Mouse (Mus musculus) cerebellum, adult 9-10 months (tissue): ENCODE measurements around the gene Ankrd11.

ENCODE experiments used
- DNase-seq: peaks from one replicate; pipeline ENCODE4 v3.0.0; 2022

Gene Ankrd11

DNA sequence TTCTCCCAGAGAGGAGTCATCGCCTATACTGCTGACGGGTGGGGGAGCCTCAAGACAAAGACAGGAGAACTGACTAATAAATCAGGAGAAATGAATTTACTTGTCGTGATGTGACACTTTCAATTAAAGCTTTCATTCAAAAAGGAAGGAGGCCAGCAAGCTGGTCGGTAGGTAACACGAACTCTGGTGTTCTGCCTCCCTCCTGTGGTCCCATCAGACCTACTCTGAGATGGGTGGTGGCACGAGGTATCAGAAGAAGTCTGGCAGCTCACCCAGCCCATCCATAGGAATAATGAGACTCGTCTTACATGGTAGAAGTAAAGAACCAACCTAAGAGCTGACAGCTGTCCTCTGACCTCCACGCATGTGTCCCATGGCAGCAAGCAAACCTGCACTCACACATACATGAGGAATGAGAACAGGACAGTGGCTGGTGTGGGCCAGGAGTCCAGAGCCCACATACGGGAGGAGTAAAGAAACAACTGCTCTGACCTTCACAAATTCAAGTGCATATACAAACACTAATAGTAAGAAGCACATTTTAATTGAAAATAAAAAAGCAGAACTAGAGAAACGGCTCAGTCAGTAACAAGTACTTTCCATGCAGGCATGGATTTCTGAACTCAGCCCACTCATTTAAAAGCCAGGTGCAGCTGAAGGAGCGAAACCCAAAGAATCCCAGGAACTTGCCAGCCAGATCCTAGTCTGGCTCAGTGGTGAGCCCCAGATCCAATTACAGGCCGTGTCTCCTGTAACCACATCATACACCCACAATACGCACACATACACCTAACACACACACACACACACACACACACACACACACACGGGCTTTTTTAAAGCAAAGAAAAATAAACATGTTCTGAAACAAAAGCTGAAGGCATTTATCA, 37.8 kb downstream of the Ankrd11 start:
- no peak for DNase-seq

DNA sequence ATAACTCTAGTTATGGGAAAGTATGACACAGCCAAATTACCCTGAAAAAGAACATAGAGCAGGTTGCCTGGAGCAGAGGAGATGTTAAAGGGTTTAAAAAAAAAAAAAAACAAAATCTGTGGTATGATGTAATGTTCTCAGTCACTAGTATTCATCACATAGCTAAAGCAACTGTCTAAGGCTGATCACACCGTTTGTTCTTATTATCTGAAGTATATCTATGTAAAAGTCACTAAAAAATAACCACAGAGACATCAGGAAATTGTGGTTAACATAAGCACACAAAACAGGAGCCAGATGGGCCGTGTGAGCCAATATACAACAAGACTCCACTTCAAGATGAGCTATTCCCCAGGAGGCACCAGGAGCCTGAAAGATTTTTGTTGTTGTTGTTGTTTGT, 41.8 kb downstream of the Ankrd11 start:
- DNase-seq, result no peak

DNA sequence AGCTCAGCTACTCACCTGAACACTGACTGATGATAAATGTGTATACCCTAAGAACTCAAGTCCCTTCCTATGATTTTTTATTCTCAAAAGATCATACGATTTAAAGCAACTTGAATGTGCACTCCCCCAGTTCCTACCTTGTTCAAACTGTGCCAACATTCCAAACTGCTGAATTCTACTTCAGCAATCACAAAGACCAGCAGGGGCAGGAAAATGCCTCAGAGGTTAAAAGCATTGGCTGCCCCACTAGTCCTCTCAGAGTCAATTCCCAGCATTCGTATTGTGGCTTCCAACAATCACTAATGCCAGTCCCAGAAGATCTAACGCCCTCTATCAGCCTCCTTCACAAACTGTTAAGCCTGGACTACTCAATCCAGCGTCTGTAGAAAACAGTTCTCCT, 44.1 kb downstream of the Ankrd11 start:
- no peak for DNase-seq

DNA sequence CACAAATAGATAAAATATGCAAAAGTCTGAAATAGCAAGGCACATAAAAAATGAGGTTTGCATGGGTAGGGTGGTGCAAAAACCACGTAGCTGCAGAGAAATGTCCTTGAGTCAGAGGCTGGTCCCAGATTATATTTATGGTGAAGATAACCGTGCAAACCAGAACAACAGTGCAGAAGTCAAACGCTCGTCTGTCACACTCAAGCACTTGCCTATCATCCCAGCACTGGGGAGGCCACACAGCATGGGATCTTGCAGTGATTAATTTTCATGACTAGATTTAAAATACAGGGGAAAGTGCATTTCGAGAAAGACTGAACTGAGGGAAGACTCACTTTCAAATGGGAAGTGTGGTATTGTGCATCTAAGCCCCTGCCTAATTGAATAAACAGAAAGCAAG, 48.3 kb downstream of the Ankrd11 start:
- no peak for DNase-seq

DNA sequence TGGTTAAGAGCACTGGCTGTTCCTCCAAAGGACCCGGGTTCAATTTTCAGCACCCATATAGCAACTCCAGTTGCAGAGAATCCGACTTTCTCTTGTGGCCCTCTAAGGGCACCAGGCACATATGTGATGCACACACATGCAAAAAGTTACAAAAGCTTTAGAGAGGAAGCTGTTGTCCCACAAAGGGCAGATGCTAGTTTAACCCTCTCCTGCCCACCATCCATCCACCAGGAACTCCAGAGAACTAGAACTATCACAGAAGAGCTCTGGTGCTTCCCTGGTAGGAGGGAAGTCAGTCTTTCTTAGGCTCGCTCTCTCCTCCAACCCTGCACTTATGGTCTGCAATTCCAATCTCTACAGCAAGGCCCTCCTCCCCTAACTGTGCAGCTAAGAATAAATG, 49.0 kb downstream of the Ankrd11 start:
- no peak for DNase-seq

DNA sequence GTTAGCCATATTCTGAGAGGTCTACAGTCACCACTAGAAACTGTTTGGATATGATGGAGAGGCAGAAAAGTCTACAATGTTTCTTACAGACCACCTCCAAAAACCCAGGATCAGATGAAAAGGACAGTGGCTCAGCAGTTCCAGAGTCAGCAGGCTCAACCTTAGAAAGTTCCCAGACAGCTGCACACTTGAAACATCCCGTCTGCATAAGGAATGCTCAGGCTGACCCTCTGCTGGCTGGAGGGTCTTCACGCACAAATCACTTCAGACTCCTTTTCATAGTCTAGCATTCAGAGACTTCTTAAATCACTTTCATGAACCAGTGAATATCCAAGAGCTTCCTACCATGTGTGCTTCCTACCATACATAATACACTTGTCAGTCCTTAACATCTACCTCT, 49.8 kb downstream of the Ankrd11 start:
- no peak for DNase-seq

DNA sequence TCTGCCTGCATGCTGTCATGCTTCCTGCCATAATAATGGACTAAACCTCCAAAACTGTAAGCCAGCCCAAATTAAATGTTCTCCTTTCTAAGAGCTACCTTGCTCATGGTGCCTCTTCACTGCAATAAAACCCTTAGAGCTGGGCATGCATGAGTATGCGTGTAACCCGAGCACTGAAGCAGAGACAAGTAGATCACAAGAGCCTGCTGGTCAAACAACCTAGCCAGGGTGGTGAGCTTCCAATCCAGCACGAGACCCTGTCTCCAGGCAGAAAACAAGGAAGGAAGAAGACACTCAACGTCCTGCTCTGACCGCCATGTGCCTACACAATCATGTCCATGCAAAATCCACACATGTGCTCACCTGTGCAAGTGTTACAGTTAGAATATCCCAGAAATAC, 50.7 kb downstream of the Ankrd11 start:
- DNase-seq, result no peak

DNA sequence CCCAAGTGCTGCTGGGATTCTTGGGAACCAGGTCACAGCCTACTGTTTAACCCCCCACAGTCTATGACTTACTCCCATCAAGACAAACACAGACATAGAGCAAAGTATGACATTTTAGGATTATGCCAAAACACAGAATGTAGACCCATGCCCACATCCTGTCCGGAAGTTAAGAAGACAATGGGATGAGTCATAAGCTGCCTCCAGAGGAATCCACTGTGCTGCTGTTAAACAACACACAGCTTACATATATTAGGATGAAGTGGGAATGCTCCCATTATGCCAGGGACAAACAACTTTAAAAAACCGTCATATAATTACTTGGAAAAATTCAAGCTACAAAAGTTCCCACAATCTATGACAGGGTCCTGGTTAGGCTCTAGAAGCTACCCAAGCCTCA, 52.1 kb downstream of the Ankrd11 start:
- DNase-seq, result no peak

DNA sequence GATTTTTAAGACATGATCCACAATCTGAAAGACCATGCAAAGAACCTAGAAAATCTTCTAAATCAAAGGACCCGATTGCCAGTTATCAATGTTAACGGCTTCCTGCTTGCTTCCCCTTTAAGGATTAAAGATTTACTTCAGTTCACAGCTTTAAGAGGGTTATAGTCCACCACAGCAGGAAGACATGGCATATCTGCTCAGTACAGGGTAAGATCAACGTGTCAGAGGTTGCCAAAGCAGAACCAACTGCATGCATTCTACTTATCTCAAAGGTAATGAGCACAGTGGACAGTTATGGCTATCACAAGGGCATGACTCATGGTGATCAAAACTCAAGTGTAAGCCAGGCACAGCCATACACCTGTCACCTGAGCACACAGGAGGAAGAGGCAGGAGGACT, 53.1 kb downstream of the Ankrd11 start:
- DNase-seq, result no peak

DNA sequence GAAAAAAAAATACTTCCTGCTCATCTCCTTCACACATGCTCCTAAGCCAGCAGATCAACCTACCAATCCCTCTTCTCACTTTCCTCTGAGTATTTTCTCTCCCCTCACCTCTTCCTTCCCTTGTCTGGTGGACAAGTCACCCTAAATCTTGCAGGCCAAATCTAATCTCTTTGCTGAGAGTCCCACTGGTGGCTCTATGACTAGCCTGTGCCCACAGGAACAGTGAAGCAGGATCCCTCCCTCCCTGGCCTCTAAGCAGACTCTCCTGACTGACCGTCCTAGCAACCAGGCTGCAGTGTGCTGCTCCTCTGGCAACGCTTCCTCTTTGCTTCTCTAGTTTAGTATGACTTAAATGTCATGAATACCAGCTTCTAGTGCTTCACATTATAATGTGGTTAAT, 54.8 kb downstream of the Ankrd11 start:
- DNase-seq, result no peak

DNA sequence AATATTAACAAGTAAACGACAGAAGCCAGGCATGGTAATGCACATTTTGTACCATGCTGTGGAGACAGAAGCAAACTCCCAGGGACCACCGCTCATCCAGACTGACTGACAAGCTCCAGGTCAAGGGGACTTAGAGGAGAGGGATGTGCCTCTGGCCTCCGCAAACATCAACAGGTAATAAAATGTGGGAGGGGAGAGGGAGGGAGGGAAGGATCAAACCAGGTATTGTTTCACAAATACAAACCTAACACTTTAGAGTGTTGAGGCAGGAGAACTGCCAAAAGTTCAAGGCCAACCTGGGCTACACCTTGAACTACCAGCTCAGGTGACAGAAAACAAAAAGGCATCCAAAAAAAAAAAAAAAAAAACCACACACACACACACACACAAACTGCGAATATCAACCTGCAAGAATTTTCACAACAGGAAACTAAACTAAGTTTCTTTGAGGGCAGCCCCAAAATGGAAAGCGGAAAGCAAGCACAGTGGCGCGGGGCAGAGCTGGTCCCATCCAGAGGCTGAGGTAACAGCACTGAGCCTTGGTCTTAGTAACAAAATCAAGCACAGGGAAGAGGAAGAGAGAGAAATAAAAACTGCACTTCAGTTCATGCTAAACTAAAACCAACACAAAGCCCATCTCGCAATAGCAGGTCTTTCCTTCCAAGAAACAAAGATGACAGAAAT, 55.4 kb downstream of the Ankrd11 start:
- DNase-seq, result no peak

DNA sequence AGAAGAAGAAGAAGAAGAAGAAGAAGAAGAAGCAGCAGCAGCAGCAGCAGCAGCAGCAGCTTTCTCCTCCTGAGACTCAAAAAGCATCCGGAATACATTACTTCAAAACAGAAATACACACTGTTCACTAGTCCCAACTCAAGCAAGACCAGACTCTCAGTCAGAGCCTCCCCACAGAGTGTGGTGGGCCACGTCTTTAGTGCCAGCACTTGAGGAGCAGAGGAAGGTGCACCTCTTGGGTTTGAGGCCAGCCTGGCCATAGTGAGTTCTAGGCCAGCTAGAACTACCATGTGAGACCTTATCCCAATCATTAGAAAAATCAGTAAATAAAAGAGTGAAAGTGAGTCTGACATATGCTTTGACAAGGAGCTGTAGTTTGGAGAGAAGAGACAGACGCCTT, 57.9 kb downstream of the Ankrd11 start:
- DNase-seq, result no peak

DNA sequence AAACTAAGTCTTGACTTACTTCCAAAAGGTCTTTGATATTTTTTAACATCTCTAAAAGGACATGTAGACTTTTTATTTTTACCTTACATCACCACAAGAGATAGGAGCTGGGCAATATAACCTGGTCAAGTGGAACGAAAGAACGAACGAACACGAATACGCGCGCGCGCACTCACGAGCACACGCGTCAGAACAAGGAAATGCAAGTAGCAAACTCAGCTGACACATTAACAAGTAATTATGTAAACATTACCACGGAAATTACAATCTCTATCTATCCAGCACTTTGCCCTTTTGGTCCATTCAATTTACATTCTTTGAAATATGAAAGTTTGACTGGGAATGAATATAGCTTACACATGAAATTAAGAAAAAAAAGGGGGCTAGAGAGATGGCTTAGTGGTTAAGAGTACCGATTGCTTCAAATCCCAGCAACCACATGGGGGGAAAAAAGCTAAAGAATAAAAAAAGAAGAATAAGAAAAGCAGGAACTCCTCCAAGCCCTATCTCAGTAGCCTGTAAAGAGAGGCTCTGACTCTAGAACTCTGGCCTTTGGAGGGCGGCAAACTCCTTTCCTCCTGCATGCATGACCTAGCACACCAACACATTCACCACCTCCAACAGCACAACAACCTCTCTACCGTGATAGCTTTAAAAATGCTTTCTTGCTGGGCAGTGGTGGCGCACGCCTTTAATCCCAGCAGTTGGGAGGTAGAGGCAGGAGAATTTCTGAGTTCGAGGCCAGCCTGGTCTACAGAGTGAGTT, 58.7 kb downstream of the Ankrd11 start:
- DNase-seq, result no peak

DNA sequence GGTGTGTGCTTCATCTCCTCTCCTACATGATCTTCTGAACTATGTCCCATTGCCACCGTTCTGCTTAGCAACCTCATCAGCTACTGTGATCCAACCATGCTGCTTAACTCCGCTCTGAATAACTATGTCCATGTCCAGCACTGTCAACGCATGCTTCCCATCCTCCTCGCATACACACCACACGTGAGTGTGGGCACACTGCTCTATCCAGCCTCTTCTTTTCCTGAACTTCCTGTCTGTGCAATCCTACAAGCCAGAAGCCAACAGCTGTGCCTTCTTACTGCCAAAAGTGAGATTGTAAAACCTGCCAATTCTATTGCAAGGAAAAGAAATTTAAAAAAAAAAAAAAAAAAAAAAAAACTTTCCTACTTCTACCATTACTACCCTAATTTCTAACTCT, 60.4 kb downstream of the Ankrd11 start:
- no peak for DNase-seq

DNA sequence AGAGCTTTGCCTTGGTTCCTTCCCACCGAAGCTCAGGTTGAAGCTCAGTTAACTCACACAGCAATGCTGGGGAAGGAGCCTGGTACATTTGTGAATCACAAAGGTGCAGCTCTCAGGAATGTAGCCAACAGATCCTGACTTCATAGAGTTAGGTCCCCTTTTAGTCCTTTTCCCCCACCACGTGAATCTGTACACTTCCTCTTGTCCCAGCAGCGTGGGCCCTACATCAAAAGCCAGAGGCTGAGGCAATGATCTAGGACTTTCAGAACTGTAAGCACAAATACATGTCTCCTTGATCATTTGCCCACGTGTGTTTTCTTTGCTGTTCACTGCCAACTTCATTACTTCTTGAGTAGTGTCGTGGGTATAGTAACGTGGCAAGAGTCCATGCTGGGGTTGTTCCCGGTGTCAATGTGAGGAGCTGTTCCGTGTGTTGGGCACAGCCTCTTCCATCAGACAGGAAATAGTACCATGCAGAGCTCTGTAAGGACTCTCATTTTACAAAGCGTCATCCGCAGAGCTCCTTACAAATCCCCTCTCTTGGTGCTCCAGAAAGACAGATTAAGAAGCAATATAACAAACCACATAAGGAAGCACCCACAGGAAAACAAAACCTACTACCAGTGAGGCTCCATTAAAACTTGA, 62.1 kb downstream of the Ankrd11 start:
- no peak for DNase-seq

DNA sequence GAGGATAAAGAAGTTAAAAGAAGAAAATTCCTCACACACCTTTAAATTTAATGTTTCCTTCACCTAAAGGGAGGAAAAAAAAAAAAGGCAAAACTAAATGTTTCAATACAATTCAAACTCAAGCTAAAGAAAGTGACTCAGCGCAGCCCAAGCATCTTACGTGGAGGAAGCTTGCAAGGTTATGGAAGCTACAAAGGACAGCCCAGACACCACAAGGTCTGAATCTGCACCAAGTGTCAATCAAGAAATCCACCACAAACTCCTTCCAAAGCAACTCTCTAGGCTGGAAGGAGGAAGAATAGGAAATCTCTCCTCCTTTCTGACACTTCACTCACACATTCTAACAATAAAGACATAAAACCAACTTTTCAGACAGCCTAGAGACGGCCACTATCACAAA, 62.7 kb downstream of the Ankrd11 start:
- DNase-seq, result no peak

DNA sequence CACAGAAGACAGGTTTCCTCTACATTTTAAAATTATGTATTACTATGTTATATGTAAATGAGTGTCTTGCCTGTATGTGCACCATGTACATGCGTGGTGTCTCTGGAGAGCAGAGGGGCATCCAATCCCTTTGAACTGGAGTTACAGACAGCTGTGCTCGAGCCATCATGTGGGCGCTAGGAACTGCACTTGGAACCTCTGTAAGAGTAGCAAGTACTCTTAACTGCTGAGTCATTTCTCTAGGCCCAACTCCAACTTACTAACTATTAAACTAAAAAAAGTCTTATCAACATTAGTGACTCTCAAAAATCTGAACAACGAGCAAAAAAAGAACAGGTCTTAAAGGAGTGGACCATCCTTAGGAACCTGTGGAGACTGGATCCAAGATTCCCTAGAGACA, 66.0 kb downstream of the Ankrd11 start:
- no peak for DNase-seq

DNA sequence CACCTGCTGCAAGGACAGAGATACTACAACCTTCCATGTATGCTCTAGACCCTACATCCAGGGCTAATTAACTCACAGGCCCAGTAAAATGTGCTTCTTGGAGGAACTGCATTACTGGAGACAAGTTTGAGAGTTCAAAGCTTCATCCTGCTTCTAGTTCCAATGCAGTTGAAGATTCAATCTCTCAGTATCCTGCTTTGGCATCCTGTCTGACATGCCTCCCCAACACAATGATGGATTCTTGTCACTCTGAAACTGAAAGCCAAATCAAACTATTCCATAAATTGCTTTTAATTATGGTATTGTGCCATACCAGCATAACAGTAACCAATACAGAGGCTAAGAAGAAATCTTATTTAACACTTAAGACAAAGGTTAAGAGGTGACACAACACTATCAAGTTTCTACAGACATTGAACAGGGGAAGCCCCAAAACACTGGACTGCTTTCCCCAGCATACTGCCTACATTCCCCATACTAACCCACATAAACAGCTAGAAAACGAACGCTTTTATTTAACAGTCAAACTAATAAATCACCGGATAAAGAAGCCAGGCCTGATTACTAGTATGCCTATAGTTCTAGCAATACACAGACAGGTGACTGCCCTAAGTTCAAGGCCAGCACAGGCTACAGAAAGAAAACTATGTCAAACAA, 72.0 kb downstream of the Ankrd11 start:
- DNase-seq, result no peak

DNA sequence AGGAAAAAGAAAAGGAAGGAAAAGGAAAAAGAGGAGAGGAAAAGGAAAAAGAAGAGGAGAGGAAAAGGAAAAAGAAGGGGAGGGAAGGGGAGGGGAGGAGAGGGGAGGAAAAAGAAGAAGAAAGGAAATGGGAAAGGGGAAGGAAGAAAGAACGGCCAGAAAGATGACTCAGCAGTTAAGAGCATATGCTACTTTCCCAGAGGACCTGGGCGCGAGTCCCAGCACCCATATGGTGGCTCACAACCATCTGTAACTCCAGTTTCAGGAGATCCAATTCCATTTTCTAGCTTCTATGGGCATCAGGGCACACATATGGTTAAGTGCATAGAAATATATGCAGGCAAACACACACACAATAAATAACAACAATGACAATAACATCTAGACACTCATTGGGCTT, 73.9 kb downstream of the Ankrd11 start:
- DNase-seq, result no peak

DNA sequence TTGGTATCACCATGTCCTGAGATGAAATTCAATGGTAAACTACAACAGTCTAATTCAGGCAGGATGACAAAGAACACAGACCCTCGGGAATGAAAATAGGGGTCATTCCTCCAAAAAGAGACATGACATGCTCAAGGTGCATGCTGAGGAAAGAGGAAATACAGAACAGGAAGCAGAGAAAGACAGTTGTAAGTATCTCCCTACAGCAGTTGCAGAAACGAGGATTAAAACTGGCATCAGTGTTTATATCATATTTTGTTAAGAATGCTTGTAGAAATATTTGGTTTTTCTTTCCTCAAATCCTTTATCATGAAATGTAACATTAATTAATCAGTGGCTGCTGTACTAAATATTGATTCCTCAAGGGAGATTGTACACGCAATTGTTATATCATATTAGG, 75.4 kb downstream of the Ankrd11 start:
- DNase-seq, result no peak

DNA sequence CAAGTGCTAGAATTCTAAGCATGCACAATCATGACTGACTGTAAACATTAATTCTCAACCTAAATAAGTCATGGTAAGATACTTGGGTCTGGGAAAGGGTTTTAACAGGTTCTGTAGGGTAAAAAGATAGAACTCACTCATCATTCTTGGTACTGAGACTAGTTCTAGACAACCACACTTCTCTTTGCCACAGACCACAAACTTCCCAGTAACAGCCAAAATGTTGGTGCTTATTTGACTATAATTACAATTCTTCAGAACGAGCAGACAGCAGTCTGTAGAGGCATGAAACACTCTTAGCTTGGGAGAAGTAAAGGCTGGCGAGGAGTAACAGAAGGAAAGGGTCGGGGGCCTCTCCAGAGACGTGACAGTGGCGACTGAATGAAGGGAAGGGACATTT, 80.0 kb downstream of the Ankrd11 start:
- no peak for DNase-seq

DNA sequence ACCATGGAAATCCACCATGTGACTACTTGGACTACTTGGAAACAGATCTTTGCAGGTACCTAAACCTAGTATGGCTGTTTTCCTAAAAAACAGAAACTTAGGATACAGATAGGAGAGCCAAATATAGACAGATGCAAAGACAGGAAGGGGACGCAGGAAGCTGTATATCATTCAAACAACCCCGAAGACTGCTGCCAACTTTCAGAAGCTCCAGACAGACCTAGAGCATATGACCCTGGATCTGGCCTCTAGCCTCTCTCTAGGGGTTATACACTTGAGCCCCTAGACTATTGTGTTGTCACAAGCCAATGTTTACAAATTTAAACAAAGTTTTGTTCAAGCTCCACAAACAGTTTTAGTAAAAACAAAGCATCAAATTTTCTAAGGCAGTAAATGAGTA, 80.6 kb downstream of the Ankrd11 start:
- DNase-seq, result no peak

DNA sequence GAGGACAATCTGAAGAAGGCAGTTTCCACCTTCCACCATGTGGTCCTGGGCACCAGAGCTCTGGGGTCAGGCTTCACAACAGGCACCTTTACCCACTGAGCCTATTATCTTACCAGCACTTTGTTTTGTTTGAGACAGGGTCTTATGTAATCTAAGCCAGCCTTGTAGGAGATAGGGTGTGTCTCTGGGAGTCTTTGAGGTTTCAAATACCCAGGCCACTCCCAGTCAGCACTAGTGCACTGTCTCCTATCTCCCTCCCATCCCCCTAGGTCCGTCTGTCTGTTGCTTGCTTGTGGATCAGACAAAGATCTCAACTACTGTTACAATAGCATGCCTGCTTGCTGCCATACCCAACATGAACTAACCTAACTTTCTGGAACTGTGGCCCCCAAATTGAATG, 81.1 kb downstream of the Ankrd11 start:
- DNase-seq, result no peak
